Mouse (Mus musculus) lung, adult 2 months (tissue): ENCODE measurements at regions not wholly inside any gene's neighbourhood (a gene's known extent, or its start where the extent isn't known, plus 50 kb on each side); places are given as distances from the start of the nearest gene placed in this dataset.
A peak's percentile ranks its signal among the peaks of the same experiment; 100 is the strongest.
"Not testable (repeated sequence)": the region's sequence is repeated elsewhere in the genome, so short reads cannot be mapped to it uniquely, and the experiment has no call there.

Source experiments
- DNase-seq: peaks from one replicate; pipeline ENCODE4 v3.0.0; 2022
- H3K4me1 ChIP-seq: fragments of 200-500 bp; 2 replicates; pipeline ENCODE4 v1.6.1; 2011; ENCODE audit warnings: low read length; ENCODE audit not compliant: control insufficient read depth, insufficient read depth
- H3K4me3 ChIP-seq: fragments of 200-500 bp; replicated peaks from 2 replicates; pipeline ENCODE3; 2011; ENCODE audit warnings: low read depth, mild to moderate bottlenecking, control low read depth, low read length; ENCODE audit errors: extremely low read depth
- CTCF ChIP-seq: fragments of 200-500 bp; IDR thresholded peaks from 2 replicates; pipeline ENCODE4 v1.5.1; 2011; ENCODE audit warnings: mild to moderate bottlenecking, low read length, control low read depth; ENCODE audit not compliant: insufficient read depth
- POLR2A ChIP-seq: fragments of 200-500 bp; IDR thresholded peaks from 2 replicates; pipeline ENCODE4 v1.6.1; 2011; ENCODE audit warnings: low read depth, mild to moderate bottlenecking, control low read depth, low read length, borderline replicate concordance; ENCODE audit errors: extremely low read depth
- WGBS: fragments of 180-500 bp; shearing (Covaris S2); methylation state at CpG from one replicate; pipeline ENCODE4 v1.1.7; 2018; 5-methylcytosine and 5-hydroxymethylcytosine counted together

GRCm38 (mm10) chr1:13042326-13042725 is 1628.4 kb downstream of the A830018L16Rik start:
- TF ChIP-seq POLR2A (no peak), CTCF (no peak)
- no peak overlapping the region for H3K4me3 ChIP-seq
- H3K4me1 ChIP-seq = no peaks in the 10 kb centered on the region
- DNase-seq = no peak

GRCm38 (mm10) chr1:13050140-13050775 is 1636.4 kb downstream of the A830018L16Rik start:
- TF ChIP-seq CTCF (peak; percentile 71), POLR2A (no peak)
- DNase-seq = peak; percentile 29
- Histone ChIP-seq H3K4me3 (no peak overlapping the region), H3K4me1 (no peaks in the 10 kb centered on the region; the same call in none of the 2 replicates)
- 16% methylated on average over 17 of the region's 17 CpGs for WGBS

GRCm38 (mm10) chr1:13051433-13052066 is 1637.6 kb downstream of the A830018L16Rik start:
- not testable (repeated sequence) for H3K4me3 ChIP-seq, DNase-seq, H3K4me1 ChIP-seq
- WGBS = 62% methylated on average over 13 of the region's 13 CpGs

GRCm38 (mm10) chr1:13052067-13052460 is 1638.2 kb downstream of the A830018L16Rik start:
- DNase-seq = peak; percentile 18
- H3K4me3 ChIP-seq = peak overlapping the region; percentile 28
- no peaks in the 10 kb centered on the region; the same call in none of the 2 replicates for H3K4me1 ChIP-seq
- WGBS = 9% methylated on average over 7 of the region's 7 CpGs
- no peak for TF ChIP-seq POLR2A
- peak; percentile 62 for TF ChIP-seq CTCF

GRCm38 (mm10) chr1:13057741-13058140 is 1643.8 kb downstream of the A830018L16Rik start:
- no peak for TF ChIP-seq CTCF
- no peak for TF ChIP-seq POLR2A
- no peaks in the 10 kb centered on the region for H3K4me1 ChIP-seq
- no peak overlapping the region for H3K4me3 ChIP-seq
- DNase-seq = no peak
- WGBS = 29% methylated on average over 14 of the region's 14 CpGs

GRCm38 (mm10) chr1:13059616-13060320 is 1645.9 kb downstream of the A830018L16Rik start:
- Histone ChIP-seq H3K4me1 (no peaks in the 10 kb centered on the region), H3K4me3 (no peak overlapping the region)
- no peak for DNase-seq
- 76% methylated on average over 6 of the region's 6 CpGs for WGBS
- no peak for TF ChIP-seq POLR2A
